Mouse (Mus musculus): ENCODE measurements around the gene Eri3.

Gene Eri3

DNA sequence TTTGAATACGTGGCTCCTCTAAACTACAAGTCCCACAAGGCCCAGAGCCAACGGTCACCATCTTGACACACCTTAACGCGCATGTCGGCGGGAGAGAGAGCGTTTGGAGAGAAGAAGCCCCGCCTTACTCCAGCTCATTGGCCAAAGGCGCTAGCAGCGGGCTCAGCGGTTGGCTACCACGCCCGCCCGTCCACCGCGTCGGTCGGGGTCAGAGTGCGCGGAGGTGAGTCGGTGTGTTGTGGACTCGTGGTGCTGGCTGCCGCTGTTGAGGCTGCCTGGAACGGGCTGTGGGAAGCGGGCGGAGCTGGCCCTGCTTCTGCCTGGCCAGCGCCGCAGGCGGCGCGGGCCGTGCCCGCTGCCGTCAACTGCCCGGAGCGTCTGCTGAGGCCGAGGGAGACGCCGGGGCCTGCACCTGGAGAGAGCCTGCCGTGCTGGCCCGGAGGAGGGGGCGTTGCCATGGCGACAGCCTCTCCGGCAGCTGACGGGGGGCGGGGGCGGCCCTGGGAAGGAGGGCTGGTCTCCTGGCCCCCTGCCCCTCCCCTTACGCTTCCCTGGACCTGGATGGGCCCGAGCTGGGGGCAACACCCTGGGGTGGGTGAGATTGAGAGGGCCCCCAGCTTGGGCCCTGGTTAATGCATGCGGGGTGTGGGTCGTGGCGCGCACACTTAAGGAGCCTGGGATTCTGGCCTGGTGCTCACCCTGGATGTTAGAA, at the start of gene Eri3:
TSS of gene Eri3 (plus strand) at position 226 of the 712 bp plus-strand sequence.
- DNase-seq (ENCODE audit: low spot score in 2 of 2), result peak; percentile 92

DNA sequence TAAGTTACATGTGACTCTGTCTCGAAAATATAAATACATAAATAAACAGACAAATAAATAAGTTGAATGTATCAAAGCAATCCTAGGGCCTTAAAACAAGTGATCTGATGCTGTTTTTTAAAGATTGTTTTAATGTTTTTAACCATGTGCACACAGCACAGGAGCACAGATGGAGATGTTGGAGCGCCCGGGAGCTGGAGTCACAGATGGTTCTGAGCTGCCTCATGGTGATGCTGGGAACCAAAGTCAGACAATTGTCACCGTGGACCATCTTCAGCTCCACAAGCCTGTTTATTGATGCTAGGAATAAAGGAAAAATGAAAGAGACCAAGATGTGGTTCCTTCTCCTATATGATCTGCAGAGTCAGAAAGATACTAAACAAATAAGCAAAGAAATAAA, 31.9 kb upstream of the Eri3 start:
- no peak for DNase-seq (ENCODE audit: low spot score in 2 of 2)

DNA sequence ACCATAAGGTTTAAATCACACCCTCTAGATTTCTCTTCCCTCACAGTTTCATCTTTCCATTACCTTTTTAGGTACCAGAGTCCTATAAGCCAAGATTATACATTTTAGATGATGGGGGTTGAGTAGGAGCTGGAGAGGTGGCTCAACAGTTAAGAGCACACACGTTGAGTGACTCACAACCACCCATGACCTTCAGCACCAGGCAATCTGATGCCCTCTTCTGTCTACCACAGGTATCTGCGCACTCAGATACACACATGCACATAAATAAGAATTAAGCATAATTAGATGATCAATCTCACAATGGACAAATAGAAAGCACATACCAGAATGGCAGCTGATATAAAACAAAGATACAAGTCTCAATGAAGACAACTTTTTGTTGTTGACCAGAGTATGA, 28.8 kb upstream of the Eri3 start:
- DNase-seq (ENCODE audit: low spot score in 2 of 2), result no peak

DNA sequence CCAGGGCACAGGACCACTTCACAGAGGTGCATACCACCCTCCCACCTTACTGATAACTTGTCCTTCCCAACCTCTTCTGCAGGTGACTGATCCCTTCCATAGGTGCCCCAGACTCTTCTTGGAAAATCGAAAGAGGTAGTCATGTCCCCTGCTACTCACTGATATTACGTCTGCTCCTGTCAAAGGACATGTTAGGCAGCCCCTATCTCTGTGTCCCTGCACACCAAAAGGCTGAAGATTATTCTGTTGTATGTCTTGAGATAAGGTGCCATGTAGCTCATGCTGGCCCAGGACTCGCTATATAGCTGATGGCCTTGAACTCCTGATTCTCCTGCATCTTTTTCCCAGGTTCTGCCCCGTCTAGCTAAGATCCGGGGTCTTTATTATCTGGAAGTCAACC, 24.2 kb upstream of the Eri3 start:
- no peak for DNase-seq (ENCODE audit: low spot score in 2 of 2)

DNA sequence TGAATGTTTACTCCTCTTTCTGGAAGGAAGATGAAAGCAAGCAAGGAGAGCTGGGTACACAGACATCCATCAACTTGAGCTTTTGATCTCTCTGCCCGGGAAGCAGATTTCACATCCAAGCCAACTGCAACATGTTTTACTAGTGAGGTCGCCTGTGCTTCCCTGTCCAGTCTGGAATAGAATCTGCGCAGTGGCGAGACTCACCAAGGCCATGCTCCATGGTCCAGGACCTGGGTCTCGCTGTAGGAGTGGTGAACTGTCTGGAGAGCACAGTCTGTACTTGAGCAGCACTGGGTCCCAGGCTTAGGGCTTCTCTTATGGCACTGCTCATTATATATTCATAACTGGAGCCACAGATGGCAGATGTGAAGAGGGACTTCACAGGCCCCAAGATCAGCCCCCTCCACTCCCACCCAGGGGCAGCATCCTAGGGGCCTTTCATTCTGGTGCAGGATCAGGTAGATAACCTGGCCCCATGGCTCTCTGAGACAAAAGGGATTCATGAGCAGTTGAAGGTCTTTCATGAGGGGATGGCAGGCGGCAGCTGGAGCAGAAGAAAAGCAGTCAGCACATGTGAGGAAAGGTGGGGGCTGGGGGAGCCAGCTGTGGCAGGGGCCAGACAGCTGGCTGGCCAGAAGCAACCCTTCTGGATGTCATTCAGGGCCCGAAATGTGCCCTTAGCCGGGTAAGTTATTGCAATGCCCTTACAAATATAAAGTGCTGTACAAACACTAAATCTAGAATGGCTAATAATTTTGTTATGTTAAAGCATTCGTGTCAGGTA, 22.9 kb upstream of the Eri3 start:
- DNase-seq (ENCODE audit: low spot score in 2 of 2), result no peak

DNA sequence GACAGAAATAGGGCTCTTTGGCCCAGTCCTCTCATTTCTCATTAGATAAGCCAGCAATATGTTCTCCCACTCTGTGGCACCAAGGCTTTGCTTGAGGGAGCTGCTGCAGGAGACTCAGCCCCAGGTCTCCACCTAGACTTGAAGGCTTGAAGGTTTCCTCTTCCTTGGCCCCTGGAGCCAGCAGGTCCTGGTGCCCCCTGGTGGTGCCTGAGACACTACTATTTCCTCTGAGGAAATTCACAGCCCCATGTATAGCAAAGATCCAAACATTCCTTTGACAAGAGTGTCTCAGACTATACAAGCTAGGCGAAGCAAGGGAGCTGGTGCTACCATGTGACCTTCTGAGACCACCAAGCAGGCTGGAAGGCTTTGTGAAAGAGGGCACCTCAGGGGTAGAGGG, 22.2 kb upstream of the Eri3 start:
- DNase-seq (ENCODE audit: low spot score in 2 of 2), result peak; percentile 20 to 46

DNA sequence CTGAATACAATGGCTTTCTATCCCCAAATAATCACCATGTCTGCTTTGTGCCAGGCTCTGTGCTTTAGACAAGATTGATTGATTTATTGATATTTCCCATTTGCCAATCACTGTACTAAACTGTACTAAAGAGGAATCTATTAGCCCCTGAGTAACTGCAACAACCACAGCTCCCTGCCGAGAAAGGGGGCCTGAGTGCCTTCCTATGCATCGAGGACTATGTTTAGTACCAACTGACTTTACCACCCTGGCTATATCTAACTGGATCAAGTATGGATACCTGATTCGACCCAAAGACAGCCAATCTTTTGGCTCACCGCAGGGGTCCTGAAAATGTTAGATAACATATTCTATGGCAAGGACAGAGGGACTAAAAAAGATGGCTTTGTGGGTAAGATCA, 20.3 kb upstream of the Eri3 start:
- DNase-seq (ENCODE audit: low spot score in 2 of 2), result no peak

DNA sequence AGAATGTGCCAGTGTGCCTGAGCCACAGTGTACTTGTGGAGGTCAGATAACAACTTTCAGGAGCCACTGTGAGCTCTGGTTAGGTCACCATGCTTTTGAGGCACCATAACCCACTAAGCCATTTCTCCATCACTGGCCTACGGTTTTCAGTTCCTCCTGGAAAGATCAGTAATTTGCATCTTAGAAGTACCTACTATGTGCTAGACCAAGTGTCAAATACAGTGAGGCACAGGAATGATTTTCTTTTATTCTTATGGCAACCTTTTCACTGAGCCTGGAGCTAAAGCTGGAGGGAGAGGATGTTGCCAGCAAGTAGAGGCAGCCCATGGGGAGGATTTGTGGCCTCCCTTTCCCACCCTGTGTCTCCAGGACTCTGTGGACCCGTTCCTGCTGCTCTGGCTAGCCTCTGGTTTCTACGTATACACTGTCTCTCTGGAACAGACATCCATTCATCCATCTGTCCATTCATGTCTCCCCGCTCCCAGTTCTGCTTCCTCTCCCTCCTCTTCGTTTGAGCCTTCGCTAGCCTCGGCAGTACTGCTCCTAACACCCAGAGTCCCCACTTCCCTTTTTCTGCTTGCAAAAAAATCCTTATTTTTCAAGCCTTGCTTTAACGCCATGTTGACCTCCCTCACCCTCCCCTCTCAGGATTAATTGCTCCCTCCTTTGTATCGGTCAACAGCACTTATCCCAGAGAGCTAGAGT, 14.5 kb upstream of the Eri3 start:
- no peak for DNase-seq (ENCODE audit: low spot score in 2 of 2)

DNA sequence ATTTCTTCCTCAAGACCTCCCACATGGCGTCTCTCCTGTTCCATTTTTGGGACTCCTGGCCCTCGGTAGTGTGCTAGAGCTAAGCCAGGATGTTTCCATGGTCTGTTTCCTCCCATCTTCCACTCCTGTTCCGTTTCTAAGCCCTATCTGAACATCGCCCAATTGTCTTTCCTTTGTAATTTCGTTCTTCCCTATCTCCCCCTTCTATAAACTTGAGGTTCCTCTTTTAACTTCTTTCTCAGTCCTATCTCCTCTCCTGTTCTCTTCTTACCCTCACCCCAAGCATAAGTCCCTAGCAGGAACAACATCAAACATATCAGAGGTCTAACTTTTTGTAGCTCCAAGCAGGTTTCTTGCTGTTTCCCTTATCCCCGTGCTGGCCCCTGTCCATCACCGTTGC, 13.2 kb upstream of the Eri3 start:
- DNase-seq (ENCODE audit: low spot score in 2 of 2), result no peak

DNA sequence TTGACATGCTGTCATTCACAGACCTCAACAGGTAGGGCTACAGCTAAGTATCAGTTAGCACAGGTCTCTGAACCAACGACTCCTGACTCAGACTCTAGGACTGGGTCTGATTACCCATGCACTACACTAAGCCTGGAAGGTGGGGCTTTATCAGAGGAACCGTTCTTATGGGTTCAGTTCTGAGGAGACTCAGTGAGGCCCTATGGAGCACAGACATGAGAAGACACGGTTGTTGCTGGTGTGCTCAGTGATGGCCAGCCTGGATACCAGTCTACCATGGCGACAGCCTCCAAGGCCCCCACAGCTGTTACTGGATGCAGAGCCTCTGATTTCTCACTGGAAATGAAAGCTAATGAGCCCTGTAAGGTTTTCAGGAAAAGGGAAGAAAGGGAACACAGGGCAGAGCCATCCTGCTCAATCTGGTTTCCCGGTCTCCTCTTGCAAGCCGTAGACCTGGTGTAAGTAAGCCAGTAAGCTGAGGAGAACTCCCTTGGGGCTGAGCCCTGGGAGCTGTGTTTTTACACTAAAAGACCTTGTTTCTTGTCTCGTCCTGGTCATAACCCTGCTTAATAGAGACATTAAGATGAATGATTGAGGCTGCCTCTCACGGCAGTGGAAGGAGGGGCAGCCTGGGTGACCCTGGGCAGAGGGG, 10.7 kb upstream of the Eri3 start:
- DNase-seq (ENCODE audit: low spot score in 2 of 2), result no peak

DNA sequence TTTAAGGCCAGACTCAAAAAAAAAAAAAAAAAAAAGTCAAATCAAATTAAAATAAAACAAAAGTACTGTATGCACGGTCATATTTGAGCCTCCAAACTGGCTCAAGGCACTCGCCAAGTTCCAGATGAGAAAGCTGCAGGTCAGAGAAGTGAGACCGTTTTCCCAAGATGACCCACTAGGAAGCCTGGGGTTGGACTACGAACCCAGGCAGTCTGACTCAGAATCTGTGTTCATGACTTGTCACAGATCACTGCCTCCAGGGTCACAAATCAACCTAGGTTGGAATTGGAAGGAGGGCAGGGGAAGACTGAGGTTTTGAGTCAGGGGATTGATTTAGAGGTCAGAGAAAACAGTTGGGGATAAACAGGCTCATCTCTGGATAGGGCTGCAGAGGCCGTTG, 9.6 kb upstream of the Eri3 start:
- DNase-seq (ENCODE audit: low spot score in 2 of 2), result no peak

DNA sequence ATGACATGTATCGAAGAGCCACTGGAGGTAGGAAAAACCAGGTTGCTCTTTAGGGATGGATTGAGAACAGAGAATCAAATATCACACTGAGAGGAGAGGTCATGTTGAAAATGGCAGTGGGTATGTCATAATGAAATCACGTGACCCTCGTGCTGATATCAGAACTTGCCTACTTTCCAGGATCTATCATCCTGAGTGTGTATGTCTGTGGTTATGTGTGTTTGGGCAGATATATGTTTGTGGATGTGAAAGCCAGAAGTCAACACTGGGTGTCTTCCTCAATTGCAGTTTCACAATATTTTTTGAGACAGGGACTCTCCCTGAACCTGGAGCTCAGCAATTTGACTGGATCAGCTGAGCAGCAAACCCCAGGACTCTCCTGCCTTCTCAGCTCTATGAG, 4.7 kb upstream of the Eri3 start:
- no peak for DNase-seq (ENCODE audit: low spot score in 2 of 2)

DNA sequence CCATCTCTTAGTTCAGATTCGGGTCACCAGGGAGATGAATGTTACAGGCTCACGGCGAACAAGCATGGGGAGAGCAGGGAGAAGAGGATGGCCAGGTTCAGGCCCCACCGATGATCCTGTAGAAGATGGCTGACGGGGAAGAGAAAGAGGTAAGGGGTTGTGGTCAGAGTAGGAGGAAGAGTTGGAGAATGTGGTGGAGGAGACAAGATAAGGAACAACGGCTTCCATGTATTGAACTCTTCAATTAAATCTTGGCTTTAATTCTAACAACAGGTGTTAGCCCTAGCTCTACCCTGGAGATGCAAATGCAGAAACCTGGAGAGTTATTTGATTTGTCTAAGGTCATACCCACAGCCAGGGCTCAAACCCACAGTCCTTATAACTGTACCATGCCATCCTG, 3.5 kb upstream of the Eri3 start:
- DNase-seq (ENCODE audit: low spot score in 2 of 2), result no peak

DNA sequence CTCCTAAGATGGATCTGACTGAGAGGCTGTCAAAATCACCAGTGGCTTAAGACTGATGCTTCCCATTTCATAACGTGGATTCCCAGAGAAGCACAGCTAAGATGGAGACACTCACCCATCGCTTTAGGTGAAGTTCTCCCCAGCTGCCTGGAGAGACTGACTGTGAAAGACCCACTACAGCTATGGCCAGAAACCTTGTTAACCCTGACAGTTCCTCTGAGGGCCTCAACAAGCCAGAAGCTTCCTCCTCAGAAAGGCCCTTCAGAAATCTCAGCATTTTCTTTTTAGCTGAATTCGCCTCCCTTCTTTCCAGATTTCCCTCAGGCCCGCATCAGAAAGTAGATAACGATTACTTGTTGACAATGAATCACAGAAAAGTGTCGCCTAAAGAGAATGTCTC, 589 bp upstream of the Eri3 start:
- no peak for DNase-seq (ENCODE audit: low spot score in 2 of 2)

DNA sequence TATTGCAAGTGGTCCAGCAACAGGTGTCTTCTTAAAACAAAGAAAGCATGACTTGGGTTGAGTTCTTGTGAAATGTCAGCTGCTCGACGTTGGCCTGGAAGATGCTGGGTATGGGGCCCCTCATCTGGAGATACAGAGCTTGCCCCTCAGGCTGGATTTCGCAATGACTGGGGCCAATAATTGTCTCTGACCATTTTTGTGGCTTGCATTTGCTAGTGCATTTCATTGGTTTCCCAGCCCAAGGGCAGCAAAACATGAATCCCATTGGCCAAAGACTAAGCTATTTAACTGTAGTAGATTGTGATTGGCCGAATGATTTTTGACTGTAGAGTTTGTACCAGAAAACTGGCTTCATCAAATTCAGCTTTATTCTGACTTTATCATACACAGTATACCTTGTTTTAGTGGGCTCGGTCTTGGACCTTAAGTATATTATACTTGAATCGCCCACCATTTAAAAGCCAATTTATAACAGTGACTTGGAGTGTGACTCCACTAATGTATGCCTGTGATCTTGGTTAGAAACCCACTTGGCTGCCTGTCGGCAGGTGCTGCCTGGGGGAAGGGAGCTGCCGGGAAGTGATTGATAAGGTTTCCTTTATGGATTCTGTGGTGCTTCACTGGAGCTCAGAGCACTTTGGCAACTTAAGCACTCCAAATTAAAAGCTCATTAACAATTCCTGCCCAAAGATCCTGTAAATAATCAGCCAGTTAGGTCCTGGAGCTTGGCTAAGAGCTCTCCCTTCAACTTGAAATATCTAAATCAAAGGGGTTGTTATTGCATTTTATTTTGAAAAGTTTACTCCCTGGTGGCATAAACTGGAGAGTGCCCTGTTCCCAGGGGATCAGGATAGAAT, 1.2 kb downstream of the Eri3 start:
- DNase-seq (ENCODE audit: low spot score in 2 of 2), result no peak

DNA sequence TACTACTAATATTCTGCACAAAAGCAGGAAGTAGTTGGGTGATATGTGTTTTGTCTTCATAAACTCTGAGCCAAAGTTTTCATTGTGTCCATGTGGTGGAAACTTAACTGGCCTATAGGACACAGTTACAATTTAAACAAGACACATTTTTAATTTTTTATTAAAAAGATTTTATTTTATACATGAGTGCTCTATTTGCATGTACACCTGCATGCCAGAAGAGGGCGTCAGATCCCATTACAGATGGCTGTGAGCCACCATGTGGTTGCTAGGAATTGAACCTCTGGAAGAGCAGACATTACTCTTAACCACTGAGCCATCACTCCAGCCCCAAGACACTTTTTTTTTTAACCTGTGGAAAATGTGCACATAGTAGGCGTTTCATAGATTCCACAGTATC, 5.3 kb downstream of the Eri3 start:
- no peak for DNase-seq (ENCODE audit: low spot score in 2 of 2)

DNA sequence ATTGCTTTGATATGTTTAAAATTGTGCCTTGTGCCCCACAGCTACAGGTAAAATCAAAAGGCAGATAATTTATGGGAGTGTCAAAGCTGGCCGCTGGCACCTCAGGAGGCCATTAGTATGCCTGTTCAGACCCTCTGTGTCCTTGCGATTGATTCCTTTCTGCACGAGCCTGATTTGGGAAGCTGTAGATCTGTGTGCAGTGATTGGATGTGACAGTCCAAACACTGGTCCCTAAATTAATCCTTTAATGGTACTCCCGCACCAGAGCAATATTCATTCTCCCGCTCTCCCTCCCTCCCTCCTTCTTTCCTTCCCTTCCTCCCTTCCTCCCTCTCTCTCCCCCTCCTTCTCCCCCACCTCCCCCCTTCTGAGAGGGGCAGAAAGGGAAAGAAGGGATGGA, 6.2 kb downstream of the Eri3 start:
- no peak for DNase-seq (ENCODE audit: low spot score in 2 of 2)

DNA sequence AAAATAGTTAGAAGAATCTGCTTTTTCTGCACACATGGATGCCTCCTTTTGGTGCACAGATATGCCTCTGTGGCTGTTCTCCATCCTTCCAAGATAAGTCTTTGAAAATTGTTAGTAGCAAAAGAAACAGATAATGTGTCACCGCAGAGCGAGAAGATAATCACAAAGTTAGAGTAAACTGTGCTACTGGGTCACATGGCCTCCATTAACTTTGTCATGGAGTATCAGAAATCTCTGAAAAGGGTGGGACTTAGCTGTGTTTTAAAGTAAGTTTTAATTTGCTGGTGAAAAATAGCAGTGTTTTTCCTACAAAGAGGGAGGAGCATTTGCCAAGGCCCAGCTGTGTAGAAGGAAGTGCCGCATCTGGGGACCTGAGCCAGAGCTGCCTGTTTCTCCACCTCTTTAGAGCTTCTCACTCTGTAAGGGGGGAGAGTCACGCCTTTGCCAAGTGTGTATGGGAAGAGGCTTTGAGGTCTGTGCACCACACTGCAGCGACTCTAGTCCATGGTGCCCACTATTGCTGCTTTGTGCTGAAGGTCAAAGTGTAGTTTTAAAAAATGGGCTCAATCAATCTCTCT, 7.0 kb downstream of the Eri3 start:
- DNase-seq (ENCODE audit: low spot score in 2 of 2), result no peak

DNA sequence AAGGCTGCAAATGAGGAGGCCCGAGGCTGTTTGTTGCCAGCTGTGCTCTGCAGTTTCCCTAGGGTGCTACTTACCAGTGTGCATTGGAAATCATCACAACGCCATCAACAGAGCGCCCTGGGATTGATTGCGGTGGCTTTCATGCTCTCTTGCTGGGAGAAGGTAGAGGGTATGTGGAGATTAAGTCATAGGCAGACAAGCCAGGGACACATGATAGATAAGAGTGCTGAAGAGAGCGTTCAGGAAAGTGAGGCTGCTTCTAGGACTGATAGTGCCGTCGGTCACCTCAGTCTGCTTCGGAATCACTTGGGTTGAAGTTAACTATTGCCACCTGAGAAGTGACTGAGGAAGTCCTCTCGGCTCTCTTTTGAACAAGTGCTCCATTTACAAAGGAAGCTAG, 13.8 kb downstream of the Eri3 start:
- DNase-seq (ENCODE audit: low spot score in 2 of 2), result no peak

DNA sequence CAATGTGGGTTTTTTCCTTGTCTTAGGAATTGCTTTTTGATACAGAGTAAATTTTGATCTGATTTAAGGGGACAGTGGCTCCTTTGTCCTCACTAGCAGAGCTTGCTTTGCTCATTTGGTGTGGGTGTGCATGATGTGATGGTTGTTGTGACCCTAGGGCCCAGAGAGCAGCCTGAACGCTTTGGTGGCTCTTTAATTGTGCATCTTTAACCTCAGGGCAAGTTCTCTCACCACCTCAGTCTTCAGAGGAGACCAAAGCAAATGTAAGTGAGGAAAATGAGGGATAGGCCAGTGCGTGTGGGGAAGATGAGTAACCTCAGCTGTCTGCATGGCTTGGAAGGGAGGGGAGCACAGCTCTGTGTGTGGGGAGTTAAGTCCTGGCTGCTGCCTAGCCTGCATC, 18.7 kb downstream of the Eri3 start:
- DNase-seq (ENCODE audit: low spot score in 2 of 2), result no peak

DNA sequence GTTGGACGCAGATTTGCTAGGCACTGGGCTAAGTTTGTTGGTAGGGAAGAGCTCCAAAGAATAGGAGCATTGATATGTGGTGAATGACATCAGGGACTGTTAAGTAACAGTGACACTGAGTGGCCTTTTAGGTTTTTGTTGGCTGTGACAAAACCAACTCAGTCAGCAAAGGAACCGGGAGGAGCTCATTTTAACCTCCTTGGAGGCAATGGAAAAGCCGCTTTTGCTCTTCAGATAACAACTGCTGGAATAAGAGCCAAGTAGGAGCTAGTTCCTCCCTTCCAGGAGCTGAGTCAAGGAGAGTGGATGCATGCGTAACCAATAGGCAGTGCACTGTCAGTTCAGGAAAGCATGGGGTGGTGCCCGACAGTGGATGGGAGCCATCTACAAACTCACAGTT, 20.8 kb downstream of the Eri3 start:
- DNase-seq (ENCODE audit: low spot score in 2 of 2), result no peak

All from spleen, postnatal 14 days (tissue).